Mouse (Mus musculus) ES-E14 (cell line): Measurements from ENCODE around the gene Wdr48. TPM values are rescaled to one million over a fixed set of nuclear protein-coding genes. Genes with fewer than 3 reads are reported as not detected.

Experiments
- DNase-seq: peaks from one replicate; pipeline ENCODE4 v3.0.0-alpha.2; 2013; ENCODE audit warnings: low read depth, low spot score
- H3K27ac ChIP-seq: 2 replicates; pipeline ENCODE4 v1.5.1; 2012; ENCODE audit warnings: low read depth, mild to moderate bottlenecking, low read length, moderate library complexity, mixed read lengths; ENCODE audit not compliant: poor library complexity, insufficient read depth, severe bottlenecking
- H3K36me3 ChIP-seq: 2 replicates; pipeline ENCODE4 v1.6.1; 2012; ENCODE audit warnings: mild to moderate bottlenecking, low read length, moderate library complexity, mixed read lengths; ENCODE audit not compliant: control insufficient read depth, poor library complexity, insufficient read depth, severe bottlenecking
- H3K4me1 ChIP-seq, 2 experiments: fragments of 150-350 bp in 1 of 2; sonication (generic) in 1 of 2; 2 replicates each; pipeline ENCODE4 v1.6.1; 2012; ENCODE audit warnings: low read length in 2 of 2, mild to moderate bottlenecking in 1 of 2, mixed read lengths in 1 of 2; ENCODE audit not compliant: control insufficient read depth in 2 of 2, insufficient read depth in 2 of 2, poor library complexity in 1 of 2
- H3K4me3 ChIP-seq, 2 experiments: fragments of 150-350 bp in 1 of 2; sonication (generic) in 1 of 2; 2 replicates each; pipeline ENCODE4 v1.5.1; 2012; ENCODE audit warnings: low read length in 2 of 2, low read depth in 1 of 2, mild to moderate bottlenecking in 1 of 2, mixed read lengths in 1 of 2; ENCODE audit not compliant: insufficient read depth in 1 of 2, poor library complexity in 1 of 2, severe bottlenecking in 1 of 2
- H3K9ac ChIP-seq: 2 replicates; pipeline ENCODE4 v1.6.1; 2012; ENCODE audit warnings: low read depth, mild to moderate bottlenecking, low read length, mixed read lengths; ENCODE audit not compliant: poor library complexity, insufficient read depth, severe bottlenecking
- H3K9me3 ChIP-seq: fragments of 150-350 bp; sonication (generic); 2 replicates; pipeline ENCODE4 v1.6.1; 2012; ENCODE audit warnings: low read depth, mild to moderate bottlenecking, low read length; ENCODE audit not compliant: control insufficient read depth, insufficient read depth
- CHD2 ChIP-seq: IDR thresholded peaks from 2 replicates; pipeline ENCODE4 v1.6.1; 2014; ENCODE audit warnings: mild to moderate bottlenecking, low read depth, low read length, inconsistent platforms
- HCFC1 ChIP-seq: IDR thresholded peaks from 2 replicates; pipeline ENCODE4 v1.6.1; 2012; ENCODE audit warnings: low read length, inconsistent platforms, borderline replicate concordance; ENCODE audit not compliant: insufficient read depth
- MAFK ChIP-seq: IDR thresholded peaks from 2 replicates; pipeline ENCODE4 v1.6.1; 2014; ENCODE audit warnings: mild to moderate bottlenecking, low read depth, low read length, inconsistent platforms; ENCODE audit not compliant: insufficient read depth
- ZC3H11A ChIP-seq: IDR thresholded peaks from 2 replicates; pipeline ENCODE4 v1.6.1; 2012; ENCODE audit warnings: low read depth, mild to moderate bottlenecking, inconsistent platforms, low read length, borderline replicate concordance
- ZNF384 ChIP-seq: IDR thresholded peaks from 2 replicates; pipeline ENCODE4 v1.6.1; 2012; ENCODE audit warnings: low read depth, low read length, inconsistent platforms
- in situ Hi-C, 2 experiments: fragments of 600-800 bp; cut with MboI; formaldehyde crosslinking; loops; one replicate each; pipeline ENCODE4 v1.15.1; 2025; ENCODE audit warnings: low sequenced_read_pairs in 2 of 2, inconsistent platforms in 1 of 2; ENCODE audit not compliant: unreplicated experiment in 2 of 2
- total RNA-seq: library from RNA; depleted of rRNA; stranded (reverse); fragments of 300-350 nt; gene quantifications from 2 replicates; pipeline ENCODE4 v1.2.3, GENCODE M21; 2012

Gene Wdr48
- total RNA-seq, 1 experiment, result 33.8 TPM

DNA sequence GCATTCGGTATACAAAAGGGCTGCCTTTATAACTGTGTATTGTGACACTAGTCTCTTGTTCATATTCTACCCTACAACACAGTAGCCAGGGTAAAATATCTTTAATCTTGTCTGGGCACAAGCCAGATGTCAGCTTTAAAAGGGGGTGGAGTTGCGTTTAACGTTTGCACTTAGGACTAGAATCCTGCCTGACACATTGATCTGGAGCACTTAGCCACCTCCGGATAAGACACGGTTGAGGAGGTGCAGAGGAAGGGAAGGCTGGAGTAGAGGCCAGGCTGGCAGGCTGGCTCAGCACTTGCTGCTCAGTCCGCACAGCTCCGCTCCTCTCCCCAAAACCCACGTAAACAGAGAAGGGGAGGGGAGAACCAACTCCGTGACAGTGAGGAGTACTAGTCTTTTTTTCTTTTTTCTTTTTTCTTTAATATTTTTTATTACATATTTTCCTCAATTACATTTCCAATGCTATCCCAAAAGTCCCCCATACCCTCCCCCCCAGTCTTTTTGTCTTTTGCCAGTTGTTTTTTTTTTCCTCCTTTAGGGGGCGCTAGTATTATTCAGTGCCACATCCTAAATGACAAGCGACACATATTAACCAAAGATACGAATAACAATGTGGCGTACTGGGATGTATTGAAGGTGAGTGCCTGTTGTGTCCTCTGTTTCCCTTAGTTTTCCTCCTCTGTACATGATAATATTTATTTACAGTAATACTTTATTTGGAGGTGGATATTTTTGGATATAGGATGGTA, 18.6 kb downstream of the Wdr48 start:
- DNase-seq, result no peak
- H3K4me1 ChIP-seq, result no peaks in the 10 kb centered on the region
- no peak overlapping the region for H3K9ac ChIP-seq
- H3K9me3 ChIP-seq, result no peaks in the 10 kb centered on the region
- peaks cover 50% of the 10 kb centered on the region for H3K36me3 ChIP-seq
- no peak overlapping the region for H3K27ac ChIP-seq
- TF ChIP-seq ZC3H11A, result no peak
- no peak for TF ChIP-seq HCFC1
- no peak for TF ChIP-seq MAFK
- TF ChIP-seq CHD2, result no peak
- TF ChIP-seq ZNF384, result no peak
- in situ Hi-C loops, result no loop called here
- H3K4me3 ChIP-seq, result no peak overlapping the region

DNA sequence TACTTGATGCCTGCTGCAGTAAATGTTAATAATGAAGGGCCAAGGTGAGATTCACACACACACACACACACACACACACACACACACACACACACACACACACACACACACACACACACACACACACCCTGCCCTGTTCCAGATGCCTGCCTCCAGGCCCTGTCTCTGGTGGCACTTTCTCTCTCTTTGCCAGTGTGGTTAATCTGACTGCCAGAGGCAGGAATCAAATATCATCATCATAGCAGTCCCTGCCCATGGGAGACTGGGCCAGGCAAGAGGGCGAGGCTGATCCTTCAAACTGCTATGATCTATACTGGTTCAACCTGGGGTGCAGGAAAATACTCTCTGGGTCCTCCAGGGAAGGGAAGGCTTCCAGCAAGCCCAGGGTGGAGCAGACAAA, 25.2 kb downstream of the Wdr48 start:
- Histone ChIP-seq H3K36me3 (peaks cover 48% of the 10 kb centered on the region), H3K27ac (no peak overlapping the region), H3K9me3 (no peaks in the 10 kb centered on the region), H3K4me1 (no peaks in the 10 kb centered on the region), H3K9ac (no peak overlapping the region), H3K4me3 (no peak overlapping the region)
- in situ Hi-C loops, result no loop called here
- no peak for TF ChIP-seq MAFK
- TF ChIP-seq ZC3H11A, result no peak
- TF ChIP-seq ZNF384, result no peak
- TF ChIP-seq HCFC1, result no peak
- TF ChIP-seq CHD2, result no peak
- no peak for DNase-seq

DNA sequence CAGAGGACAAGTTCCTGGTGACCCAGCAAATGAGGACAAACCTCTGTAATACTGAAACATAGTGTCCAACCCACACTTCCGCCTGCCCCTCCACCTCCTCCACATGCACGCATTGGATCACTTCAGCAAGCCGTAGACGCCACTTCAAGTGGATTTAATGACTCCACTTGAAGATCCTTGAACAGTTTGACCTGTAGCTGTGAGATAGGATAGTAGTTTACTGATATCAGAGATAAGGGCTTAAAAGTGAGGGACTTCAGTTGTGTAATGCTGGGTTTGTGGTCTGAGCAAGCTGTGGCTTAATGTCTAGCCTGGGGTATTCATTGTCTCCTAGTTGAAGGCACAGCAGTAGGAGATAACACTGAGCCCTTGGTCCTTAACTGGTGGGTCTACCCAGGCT, 28.8 kb downstream of the Wdr48 start:
- no peaks in the 10 kb centered on the region for H3K9me3 ChIP-seq
- H3K9ac ChIP-seq, result no peak overlapping the region
- in situ Hi-C loops, result no loop called here
- DNase-seq, result no peak
- no peaks in the 10 kb centered on the region for H3K4me1 ChIP-seq
- no peak overlapping the region for H3K4me3 ChIP-seq
- peaks cover 60% of the 10 kb centered on the region for H3K36me3 ChIP-seq
- no peak overlapping the region for H3K27ac ChIP-seq
- TF ChIP-seq MAFK, result no peak
- no peak for TF ChIP-seq HCFC1
- no peak for TF ChIP-seq CHD2
- TF ChIP-seq ZNF384, result no peak
- TF ChIP-seq ZC3H11A, result no peak

DNA sequence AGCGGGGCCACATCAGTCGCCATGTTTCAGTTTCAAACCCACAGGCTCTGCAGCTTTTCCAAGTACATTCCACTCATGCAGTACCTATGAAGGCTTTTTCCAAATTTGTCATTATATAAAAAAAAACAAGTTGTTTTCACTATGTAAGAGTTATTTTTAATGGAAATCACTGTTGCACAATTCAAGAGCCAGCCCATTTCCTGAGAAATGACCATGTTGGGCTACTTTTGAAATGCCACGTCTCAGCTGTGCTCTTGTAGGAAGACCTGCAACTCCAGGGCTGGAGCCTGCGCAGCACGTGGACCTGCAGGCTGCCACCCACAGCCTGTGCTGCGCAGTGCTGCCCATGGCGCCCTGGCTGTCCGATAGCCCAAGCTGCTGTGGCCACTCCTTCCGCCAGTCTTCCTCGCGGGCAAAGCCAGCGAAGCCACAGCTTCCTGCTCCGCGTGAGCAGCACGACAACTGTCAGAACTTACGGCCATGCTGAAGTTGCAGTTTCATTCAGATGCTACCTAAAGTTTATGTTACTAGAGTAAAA, 30.5 kb downstream of the Wdr48 start:
- no peak for DNase-seq
- Histone ChIP-seq H3K9ac (no peak overlapping the region), H3K36me3 (peaks cover 65% of the 10 kb centered on the region), H3K9me3 (no peaks in the 10 kb centered on the region), H3K4me1 (no peaks in the 10 kb centered on the region), H3K27ac (no peak overlapping the region), H3K4me3 (no peak overlapping the region)
- no peak for TF ChIP-seq ZC3H11A
- no peak for TF ChIP-seq CHD2
- TF ChIP-seq ZNF384, result no peak
- no peak for TF ChIP-seq MAFK
- no peak for TF ChIP-seq HCFC1
- in situ Hi-C loops, result no loop called here
